Mouse (Mus musculus) MEL (cell line): ENCODE results near the gene 1700001P01Rik.

Source experiments
- CTCF ChIP-seq, 3 experiments: IDR thresholded peaks in 2 of 3; conservative IDR thresholded peaks in 1 of 3; 2 replicates each; pipeline ENCODE4 v1.5.1; 2011 to 2012; ENCODE audit warnings: low read length in 3 of 3, low read depth in 2 of 3, mild to moderate bottlenecking in 2 of 3, improper control_type of control experiment in 1 of 3, inconsistent platforms in 1 of 3, mixed read lengths in 1 of 3, moderate library complexity in 1 of 3; ENCODE audit not compliant: control insufficient read depth in 1 of 3, insufficient read depth in 1 of 3, poor library complexity in 1 of 3, severe bottlenecking in 1 of 3
- EP300 ChIP-seq, 2 experiments: IDR thresholded peaks; 2 replicates each; pipeline ENCODE4 v1.6.1; 2011; ENCODE audit warnings: improper control_type of control experiment in 2 of 2, low read length in 2 of 2, low read depth in 1 of 2, mild to moderate bottlenecking in 1 of 2
- MAZ ChIP-seq: IDR thresholded peaks from 2 replicates; pipeline ENCODE4 v1.6.1; 2012; ENCODE audit warnings: low read depth, mild to moderate bottlenecking, inconsistent platforms, low read length, improper control_type of control experiment
- POLR2A ChIP-seq, 2 experiments: IDR thresholded peaks; 2 replicates each; pipeline ENCODE4 v1.6.1; 2011 to 2012; ENCODE audit warnings: low read length in 2 of 2, mild to moderate bottlenecking in 2 of 2, control low read depth in 1 of 2, improper control_type of control experiment in 1 of 2, low read depth in 1 of 2, moderate library complexity in 1 of 2; ENCODE audit not compliant: control insufficient read depth in 1 of 2, insufficient read depth in 1 of 2, poor library complexity in 1 of 2
- TAL1 ChIP-seq: IDR thresholded peaks from 2 replicates; pipeline ENCODE4 v1.6.1; 2012; ENCODE audit warnings: mild to moderate bottlenecking, inconsistent platforms, low read length, moderate library complexity, mixed read lengths
- TBP ChIP-seq: IDR thresholded peaks from 2 replicates; pipeline ENCODE4 v1.8.0; 2011; ENCODE audit warnings: low read depth, low read length, improper control_type of control experiment
- USF1 ChIP-seq: IDR thresholded peaks from 2 replicates; pipeline ENCODE4 v1.6.1; 2014; ENCODE audit warnings: low read depth, mild to moderate bottlenecking, inconsistent platforms, low read length, improper control_type of control experiment, moderate library complexity

DNA sequence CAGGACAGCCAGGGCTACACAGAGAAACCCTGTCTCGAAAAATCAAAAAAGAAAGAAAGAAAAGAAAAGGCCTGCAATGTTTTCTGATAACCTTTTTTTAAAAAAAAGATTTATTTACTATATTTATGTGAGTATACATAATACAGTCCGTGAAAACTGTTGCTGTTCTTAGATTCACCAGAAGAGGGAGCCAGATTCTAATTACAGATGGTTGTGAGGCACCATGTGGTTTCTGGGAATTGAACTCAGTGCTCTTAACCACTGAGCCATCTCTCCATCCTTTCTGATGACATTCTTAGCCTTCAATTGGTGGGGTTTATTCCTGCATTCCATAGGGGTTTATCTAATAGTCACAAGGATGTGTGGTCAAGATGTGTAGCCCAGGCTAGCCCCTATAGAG lies 17.4 kb upstream of the 1700001P01Rik start:
- TF ChIP-seq TAL1 (no peak), CTCF (IDR thresholded peaks at IDR 0.05 in 2 of 3, conservative IDR thresholded peaks at IDR 0.05 in 1 of 3; ENCODE audit: control insufficient read depth in 1 of 3, insufficient read depth in 1 of 3, low read depth in 2 of 3, low read length in 3 of 3, poor library complexity in 1 of 3, severe bottlenecking in 1 of 3) (peak; percentile 46 to 89 (median 76)), EP300 (IDR thresholded peaks at IDR 0.05; ENCODE audit: low read depth in 1 of 2, low read length in 2 of 2) (no peak), POLR2A (IDR thresholded peaks at IDR 0.05; ENCODE audit: control insufficient read depth in 1 of 2, insufficient read depth in 1 of 2, low read depth in 1 of 2, low read length in 2 of 2, poor library complexity in 1 of 2) (no peak), MAZ (0 out of 2 replicates have a peak, but pooled peaks have one; percentile 42), TBP (peak; percentile 42), USF1 (peak; percentile 70)
